Mouse (Mus musculus): Measurements from ENCODE around the gene Serpina1e.
"Not testable (repeated sequence)": the region's sequence is repeated elsewhere in the genome, so short reads cannot be mapped to it uniquely, and the experiment has no call there.

Serpina1e gene

GRCm38 (mm10) chr12:103962337-103962736 lies 3.6 kb upstream of the Serpina1e start:
- peak; percentile 5 for DNase-seq

DNA sequence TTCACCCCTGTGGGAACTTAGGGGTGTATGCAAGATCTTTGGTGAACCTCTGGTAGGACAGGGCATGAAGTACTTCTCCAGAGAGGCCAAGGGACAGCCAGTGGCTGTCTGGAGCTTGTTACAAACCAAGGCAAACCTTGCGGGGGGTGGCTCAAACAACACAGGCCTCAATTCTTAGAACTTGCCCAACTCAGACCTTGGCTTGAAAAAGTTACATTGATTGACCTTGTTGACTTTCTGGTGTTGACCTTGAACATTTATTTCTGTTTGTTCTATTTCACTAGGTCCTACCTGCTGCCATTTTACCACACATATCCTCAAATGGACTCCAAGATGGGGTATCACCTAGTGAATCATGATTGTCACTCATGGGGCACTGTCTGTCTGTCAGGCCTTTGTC lies 2.9 kb upstream of the Serpina1e start:
- DNase-seq, result no peak

DNA sequence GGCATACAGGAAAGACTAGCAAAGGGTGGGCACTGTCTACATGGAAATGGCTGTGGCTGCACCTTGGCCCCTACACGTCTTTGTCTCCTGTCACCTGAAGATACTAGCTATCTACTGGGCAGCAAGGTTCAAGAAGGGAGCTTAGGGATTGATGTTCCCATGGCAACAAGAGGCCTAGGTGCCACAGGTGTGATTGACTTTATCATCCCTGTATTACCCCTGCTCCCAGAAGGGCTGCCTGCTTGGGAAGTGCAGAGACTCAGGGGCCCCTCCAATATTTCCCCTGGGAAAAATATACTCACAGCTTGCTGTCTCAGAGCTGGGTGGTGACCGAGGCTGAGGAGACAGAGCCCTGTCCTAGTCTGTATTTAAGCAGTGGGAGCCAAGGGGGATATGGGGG lies 2.2 kb downstream of the Serpina1e start:
- not testable (repeated sequence) for DNase-seq

- not testable (repeated sequence) for DNase-seq
Observed at GRCm38 (mm10) chr12:103952972-103953371, 5.8 kb downstream of the Serpina1e start.

- no peak for DNase-seq
Observed at GRCm38 (mm10) chr12:103946243-103946642, 12.5 kb downstream of the Serpina1e start.

DNA sequence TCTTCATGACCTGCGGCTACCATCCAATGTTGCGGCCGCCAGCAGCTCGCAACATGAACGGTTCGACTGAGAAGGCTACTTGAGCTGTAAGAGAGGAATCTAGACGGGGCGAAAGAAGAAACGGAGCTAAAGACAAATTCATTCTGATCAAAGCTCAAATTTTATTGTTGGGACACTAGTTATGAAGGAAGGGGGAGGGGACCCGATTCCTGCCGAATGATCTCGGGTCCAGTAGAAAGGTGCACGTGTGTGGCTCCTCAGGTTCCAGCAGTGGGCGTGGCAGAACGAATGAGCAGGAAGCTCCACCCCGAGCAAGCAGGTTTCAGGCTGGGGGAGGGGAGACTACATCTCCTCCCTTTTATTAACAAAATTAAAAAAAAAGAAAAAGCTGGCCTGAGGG lies 49.6 kb downstream of the Serpina1e start:
- DNase-seq, result peak; percentile 84

GRCm38 (mm10) chr12:103907746-103908145 lies 51.0 kb downstream of the Serpina1e start:
- DNase-seq, result peak; percentile 16

GRCm38 (mm10) chr12:103904837-103905340 lies 53.9 kb downstream of the Serpina1e start, which contains the start of gene Serpina1c:
Gene Serpina1c (minus strand): TSS chr12:103904887.
- not testable (repeated sequence) for DNase-seq

GRCm38 (mm10) chr12:103901929-103902328 lies 56.8 kb downstream of the Serpina1e start:
- peak; percentile 25 for DNase-seq

All from kidney, adult 9 months (tissue).